Mouse (Mus musculus): ENCODE results near the gene Kifc3. TPM values are rescaled to one million over a fixed set of nuclear protein-coding genes. Genes with fewer than 3 reads are reported as not detected.

Gene Kifc3
- total and polyA plus RNA-seq, 3 experiments, result 0.78 to 1.8 (median 1.7) TPM

- dilution Hi-C loops (cut with MboI; ENCODE audit: extremely low pct_ligation_motif_present, extremely low pct_unique_long_range_greater_than_20kb, low sequenced_read_pairs), result no loop called here
- TF ChIP-seq JUND (conservative IDR thresholded peaks at IDR 0.05; ENCODE audit: low read depth, low read length) (no peak), EP300 (IDR thresholded peaks at IDR 0.05; ENCODE audit: low read length) (no peak), TCF12 (IDR thresholded peaks at IDR 0.05; ENCODE audit: low read depth, low read length) (no peak), RAD21 (IDR thresholded peaks at IDR 0.05; ENCODE audit: low read depth, low read length) (no peak), JUN (IDR thresholded peaks at IDR 0.05; ENCODE audit: insufficient read depth, low read depth, low read length) (no peak), PAX5 (IDR thresholded peaks at IDR 0.05; ENCODE audit: low read length) (no peak), ETS1 (conservative IDR thresholded peaks at IDR 0.05; ENCODE audit: low read depth, low read length) (no peak), CTCF (conservative IDR thresholded peaks at IDR 0.05 in 1 of 2, IDR thresholded peaks at IDR 0.05 in 1 of 2; ENCODE audit: low read depth in 2 of 2, low read length in 2 of 2) (no peak), MAFK (IDR thresholded peaks at IDR 0.05; ENCODE audit: insufficient replicate concordance, low read length) (no peak), E2F4 (IDR thresholded peaks at IDR 0.05; ENCODE audit: insufficient replicate concordance, low read depth, low read length) (no peak), ZNF384 (IDR thresholded peaks at IDR 0.05; ENCODE audit: low read depth, low read length) (no peak), POLR2A (IDR thresholded peaks at IDR 0.05; ENCODE audit: low read depth, low read length) (no peak), CHD1 (IDR thresholded peaks at IDR 0.05; ENCODE audit: low read depth, low read length) (no peak), MXI1 (IDR thresholded peaks at IDR 0.05; ENCODE audit: low read depth, low read length) (no peak), USF2 (conservative IDR thresholded peaks at IDR 0.05; ENCODE audit: low read depth, low read length) (no peak), ZKSCAN1 (IDR thresholded peaks at IDR 0.05; ENCODE audit: borderline replicate concordance, low read depth, low read length) (no peak)
Observed at GRCm38 (mm10) chr8:95185104-95185503, 17.5 kb downstream of the Kifc3 start.

DNA sequence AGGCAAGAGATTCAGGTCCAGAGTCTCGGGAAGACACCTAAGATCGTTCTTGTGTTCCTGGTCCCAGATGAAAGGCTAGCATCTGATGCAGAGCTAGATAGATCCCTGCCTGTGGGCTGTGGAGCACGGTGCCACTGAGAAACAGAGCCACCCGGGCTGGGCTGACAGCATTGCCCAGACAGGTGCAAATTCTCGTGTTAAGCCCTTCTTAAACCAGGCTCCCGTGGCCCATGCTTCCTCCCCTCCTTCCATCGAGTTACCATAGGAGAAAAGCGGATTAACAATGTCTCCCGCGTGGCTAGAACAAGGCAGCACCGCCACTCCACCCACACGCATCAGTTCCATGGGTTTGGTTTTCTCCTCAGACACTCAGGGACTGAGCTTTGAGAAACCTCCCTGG is 18.4 kb downstream of the Kifc3 start:
- no peak for DNase-seq (ENCODE audit: extremely low read depth)
- Histone ChIP-seq H3K27ac (ENCODE audit: insufficient read depth, low read depth) (no peak overlapping the region), H3K36me3 (replicated peaks in 1 of 2; ENCODE audit: control insufficient read depth in 1 of 2, insufficient read depth in 1 of 2, low read length in 1 of 2) (no peaks in the 10 kb centered on the region), H3K9ac (ENCODE audit: insufficient read depth, low read depth) (no peak overlapping the region), H3K79me2 (replicated peaks; ENCODE audit: control insufficient read depth, extremely low read depth, insufficient read depth, poor library complexity, severe bottlenecking) (no peaks in the 10 kb centered on the region), H3K9me3 (replicated peaks; ENCODE audit: low read length) (no peaks in the 10 kb centered on the region), H3K4me2 (ENCODE audit: insufficient read depth, low read depth, poor library complexity, severe bottlenecking) (no peak overlapping the region), H3K27me3 (replicated peaks) (no peaks in the 10 kb centered on the region), H3K4me1 (ENCODE audit: control insufficient read depth in 1 of 2, insufficient read depth in 2 of 2) (no peaks in the 10 kb centered on the region), H3K4me3 (replicated peaks in 1 of 3; ENCODE audit: low read depth in 2 of 3, low read length in 2 of 3, poor library complexity in 1 of 3) (no peak overlapping the region)
- dilution Hi-C loops (cut with MboI; ENCODE audit: extremely low pct_ligation_motif_present, extremely low pct_unique_long_range_greater_than_20kb, low sequenced_read_pairs) (no loop called here), in situ Hi-C loops (cut with MboI; ENCODE audit: low pct_ligation_motif_present, low pct_unique_long_range_greater_than_20kb, low sequenced_read_pairs) (no loop called here)
- no peak for TF ChIP-seq IRF4 (IDR thresholded peaks at IDR 0.05; ENCODE audit: low read depth, low read length)
- TF ChIP-seq MAFK (IDR thresholded peaks at IDR 0.05; ENCODE audit: insufficient replicate concordance, low read length), result no peak
- no peak for TF ChIP-seq EP300 (IDR thresholded peaks at IDR 0.05; ENCODE audit: low read length)
- TF ChIP-seq MAX (IDR thresholded peaks at IDR 0.05; ENCODE audit: low read length), result no peak
- no peak for TF ChIP-seq USF2 (conservative IDR thresholded peaks at IDR 0.05; ENCODE audit: low read depth, low read length)
- TF ChIP-seq ZMIZ1 (IDR thresholded peaks at IDR 0.05; ENCODE audit: low read depth, low read length), result no peak
- no peak for TF ChIP-seq MXI1 (IDR thresholded peaks at IDR 0.05; ENCODE audit: low read depth, low read length)
- TF ChIP-seq ZNF384 (IDR thresholded peaks at IDR 0.05; ENCODE audit: low read depth, low read length), result no peak
- TF ChIP-seq RCOR1 (conservative IDR thresholded peaks at IDR 0.05; ENCODE audit: low read depth, low read length), result no peak
- no peak for TF ChIP-seq SIN3A (IDR thresholded peaks at IDR 0.05; ENCODE audit: low read length)
- no peak for TF ChIP-seq TBP (conservative IDR thresholded peaks at IDR 0.05; ENCODE audit: low read depth, low read length)

More at GRCm38 (mm10) chr8:95185104-95185503, 17.5 kb downstream of the Kifc3 start:
- Histone ChIP-seq H3K4me2 (ENCODE audit: insufficient read depth, low read depth, poor library complexity, severe bottlenecking) (no peak overlapping the region), H3K4me1 (ENCODE audit: control insufficient read depth in 1 of 2, insufficient read depth in 2 of 2) (no peaks in the 10 kb centered on the region), H3K27ac (ENCODE audit: insufficient read depth, low read depth) (no peak overlapping the region), H3K9ac (ENCODE audit: insufficient read depth, low read depth) (no peak overlapping the region), H3K9me3 (replicated peaks; ENCODE audit: low read length) (no peaks in the 10 kb centered on the region), H3K36me3 (replicated peaks in 1 of 2; ENCODE audit: control insufficient read depth in 1 of 2, insufficient read depth in 1 of 2, low read length in 1 of 2) (no peaks in the 10 kb centered on the region), H3K4me3 (replicated peaks in 1 of 3; ENCODE audit: low read depth in 2 of 3, low read length in 2 of 3, poor library complexity in 1 of 3) (no peak overlapping the region), H3K79me2 (replicated peaks; ENCODE audit: control insufficient read depth, extremely low read depth, insufficient read depth, poor library complexity, severe bottlenecking) (no peaks in the 10 kb centered on the region), H3K27me3 (replicated peaks) (no peaks in the 10 kb centered on the region)
- in situ Hi-C loops (cut with MboI; ENCODE audit: low pct_ligation_motif_present, low pct_unique_long_range_greater_than_20kb, low sequenced_read_pairs), result no loop called here
- DNase-seq (ENCODE audit: extremely low read depth), result no peak

Measured in CH12.LX (cell line).